Mouse (Mus musculus) bone marrow macrophage, adult 2 months (primary cell): ENCODE measurements around the gene Srpk1.

Experiments
- CTCF ChIP-seq: IDR thresholded peaks from 2 replicates; pipeline ENCODE4 v1.5.1; 2012; ENCODE audit warnings: low read depth, mild to moderate bottlenecking, low read length, moderate library complexity
- POLR2A ChIP-seq: IDR thresholded peaks from 2 replicates; pipeline ENCODE4 v1.6.1; 2012; ENCODE audit warnings: mild to moderate bottlenecking, low read depth, low read length, borderline replicate concordance

GRCm38 (mm10) chr17:28572941-28573340 lies 49.6 kb downstream of the Srpk1 start:
- TF ChIP-seq CTCF (no peak), POLR2A (no peak)
